Mouse (Mus musculus): ENCODE measurements around the gene Stab2.

Stab2 gene

GRCm38 (mm10) chr10:86990666-86991065, 17.2 kb downstream of the Stab2 start:
- in situ Hi-C loops (cut with MboI, MseI): no loop called here

- in situ Hi-C loops (cut with MboI, MseI): no loop called here
Measured at GRCm38 (mm10) chr10:86989838-86990237, 18.0 kb downstream of the Stab2 start.

- in situ Hi-C loops (cut with MboI, MseI): no loop called here
Measured at GRCm38 (mm10) chr10:86976001-86976726, 31.7 kb downstream of the Stab2 start.

GRCm38 (mm10) chr10:86973276-86973675, 34.5 kb downstream of the Stab2 start:
- in situ Hi-C loops (cut with MboI, MseI): no loop called here

- in situ Hi-C loops (cut with MboI, MseI): no loop called here
Measured at GRCm38 (mm10) chr10:86972503-86972826, 35.4 kb downstream of the Stab2 start.

- in situ Hi-C loops (cut with MboI, MseI): no loop called here
Measured at GRCm38 (mm10) chr10:86971680-86972502, 35.9 kb downstream of the Stab2 start.

GRCm38 (mm10) chr10:86969346-86969745, 38.5 kb downstream of the Stab2 start:
- in situ Hi-C loops (cut with MboI, MseI): no loop called here

- in situ Hi-C loops (cut with MboI, MseI): no loop called here
Measured at GRCm38 (mm10) chr10:86961542-86962466, 46.0 kb downstream of the Stab2 start.

- in situ Hi-C loops (cut with MboI, MseI): no loop called here
Measured at GRCm38 (mm10) chr10:86955299-86955698, 52.5 kb downstream of the Stab2 start.

GRCm38 (mm10) chr10:86952696-86953095, 55.1 kb downstream of the Stab2 start:
- in situ Hi-C loops (cut with MboI, MseI): no loop called here

GRCm38 (mm10) chr10:86950806-86951205, 57.0 kb downstream of the Stab2 start:
- in situ Hi-C loops (cut with MboI, MseI): no loop called here

- in situ Hi-C loops (cut with MboI, MseI): no loop called here
Measured at GRCm38 (mm10) chr10:86949886-86950285, 57.9 kb downstream of the Stab2 start.

GRCm38 (mm10) chr10:86947541-86947940, 60.3 kb downstream of the Stab2 start:
- in situ Hi-C loops (cut with MboI, MseI): no loop called here

GRCm38 (mm10) chr10:86940591-86940990, 67.2 kb downstream of the Stab2 start:
- in situ Hi-C loops (cut with MboI, MseI): no loop called here

- in situ Hi-C loops (cut with MboI, MseI): no loop called here
Measured at GRCm38 (mm10) chr10:86934376-86934775, 73.4 kb downstream of the Stab2 start.

GRCm38 (mm10) chr10:86933906-86934305, 73.9 kb downstream of the Stab2 start:
- in situ Hi-C loops (cut with MboI, MseI): no loop called here

GRCm38 (mm10) chr10:86933180-86933695, 74.6 kb downstream of the Stab2 start:
- in situ Hi-C loops (cut with MboI, MseI): no loop called here

GRCm38 (mm10) chr10:86923602-86924001, 84.2 kb downstream of the Stab2 start:
- in situ Hi-C loops (cut with MboI, MseI): no loop called here

- in situ Hi-C loops (cut with MboI, MseI): no loop called here
Measured at GRCm38 (mm10) chr10:86915595-86915994, 92.2 kb downstream of the Stab2 start.

GRCm38 (mm10) chr10:86908562-86908961, 99.3 kb downstream of the Stab2 start:
- in situ Hi-C loops (cut with MboI, MseI): no loop called here

GRCm38 (mm10) chr10:86907043-86907442, 100.8 kb downstream of the Stab2 start:
- in situ Hi-C loops (cut with MboI, MseI): no loop called here

- in situ Hi-C loops (cut with MboI, MseI): no loop called here
Measured at GRCm38 (mm10) chr10:86895531-86895930, 112.3 kb downstream of the Stab2 start.
